ENCODE assay signal across 29 mouse cellular contexts in the genomic region with DNA sequence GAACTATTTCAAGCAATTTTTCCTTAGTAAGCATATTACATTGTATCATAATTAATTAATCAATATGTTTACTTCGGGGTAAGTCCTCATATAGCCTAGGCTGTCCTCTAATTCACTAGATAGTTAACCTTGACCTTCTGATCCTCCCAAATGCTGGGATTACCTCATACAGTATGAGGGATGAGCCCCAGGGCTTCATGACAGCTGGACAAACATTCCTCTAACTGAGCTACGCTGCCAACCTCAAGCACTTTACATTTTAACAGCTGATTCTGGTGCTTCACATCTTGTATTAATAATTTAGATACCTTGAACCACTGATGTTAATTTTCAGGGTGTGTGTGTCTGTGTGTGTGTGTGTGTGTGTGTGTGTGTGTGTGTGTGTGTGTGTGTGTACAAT. TPM values are rescaled to one million over a fixed set of nuclear protein-coding genes. Genes with fewer than 3 reads are reported as not detected.
"Had no signal": no experiment of that assay in that cellular context is flagged by ENCODE, and none has a peak within 500 bp of the region (broad histone marks: within the 10 kb centered on the region; RNA-seq: fewer than 3 reads in every experiment).

No protein-coding gene starts in this region.

- H3K9me3 ChIP-seq: heart, embryonic 10.5 days; heart, embryonic 12.5 days; hindbrain, embryonic 10.5 days; hindbrain, embryonic 12.5 days; intestine, embryonic 15.5 days; kidney, embryonic 15.5 days; limb, embryonic 10.5 days; limb, embryonic 12.5 days; liver, embryonic 13.5 days had no signal

- H3K4me1 ChIP-seq: heart, embryonic 10.5 days; heart, embryonic 12.5 days; hindbrain, embryonic 10.5 days; hindbrain, embryonic 12.5 days; intestine, embryonic 15.5 days; kidney, embryonic 15.5 days; limb, embryonic 10.5 days; limb, embryonic 12.5 days; liver, embryonic 13.5 days had no signal

- H3K27ac ChIP-seq: gastrocnemius, adult 2 months; heart, embryonic 10.5 days; hindbrain, embryonic 10.5 days; hindbrain, embryonic 12.5 days; hindbrain, embryonic 14.5 days; intestine, embryonic 15.5 days; kidney, embryonic 15.5 days; kidney, postnatal 0 days; layer of hippocampus, adult 2 months; left cerebral cortex, adult 2 months; limb, embryonic 10.5 days; limb, embryonic 12.5 days; liver, embryonic 13.5 days had no signal

- H3K9ac ChIP-seq: heart, embryonic 12.5 days; hindbrain, embryonic 12.5 days; hindbrain, embryonic 14.5 days; intestine, embryonic 15.5 days; kidney, embryonic 15.5 days; limb, embryonic 12.5 days; liver, embryonic 13.5 days had no signal

- ATAC-seq: hindbrain, embryonic 16.5 days; inflammation-experienced regulatory T-cells, adult 6 months; intestine, embryonic 15.5 days; intestine, postnatal 0 days had no signal

- H3K4me3 ChIP-seq: gastrocnemius, adult 2 months; heart, embryonic 10.5 days; heart, embryonic 12.5 days; hindbrain, embryonic 10.5 days; hindbrain, embryonic 12.5 days; intestine, embryonic 15.5 days; kidney, embryonic 15.5 days; layer of hippocampus, adult 2 months; left cerebral cortex, adult 2 months; limb, embryonic 10.5 days; limb, embryonic 12.5 days; liver, embryonic 13.5 days had no signal

- H3K4me2 ChIP-seq: heart, embryonic 12.5 days; hindbrain, embryonic 12.5 days; hindbrain, embryonic 14.5 days; intestine, embryonic 15.5 days; kidney, embryonic 15.5 days; limb, embryonic 12.5 days; liver, embryonic 11.5 days; liver, embryonic 13.5 days had no signal

- DNase-seq: gastrocnemius, adult 2 months; gastrocnemius, postnatal 10 days; gastrocnemius, postnatal 25 days; heart, adult 18-20 months; heart, postnatal 10 days; heart, postnatal 4 days; kidney, adult 18-20 months; kidney, adult 9 months; kidney, postnatal 14 days; kidney, postnatal 36 days; liver; liver, embryonic 13.5 days had no signal

- H3K36me3 ChIP-seq: heart, embryonic 10.5 days; heart, embryonic 12.5 days; hindbrain, embryonic 10.5 days; hindbrain, embryonic 12.5 days; intestine, embryonic 15.5 days; kidney, embryonic 15.5 days; limb, embryonic 10.5 days; limb, embryonic 12.5 days; liver, embryonic 13.5 days had no signal

- H3K27me3 ChIP-seq: heart, embryonic 12.5 days; hindbrain, embryonic 12.5 days; intestine, embryonic 15.5 days; kidney, embryonic 15.5 days; limb, embryonic 12.5 days; liver, embryonic 13.5 days had no signal

RNA-seq across cellular contexts. Expression of gene Dync1i1, which starts 6.5 kb away (rescaled TPM):
- total RNA-seq: granulocyte monocyte progenitor cell, adult 5-6 weeks had no signal
- polyA plus RNA-seq: inflammation-experienced regulatory T-cells, adult 6 months had no signal
